Mouse (Mus musculus): ENCODE measurements around the gene Mtnr1b. TPM values are rescaled to one million over a fixed set of nuclear protein-coding genes. Genes with fewer than 3 reads are reported as not detected.

The Mtnr1b gene
- polyA plus RNA-seq, 1 experiment from 2014 or later, result not detected

DNA sequence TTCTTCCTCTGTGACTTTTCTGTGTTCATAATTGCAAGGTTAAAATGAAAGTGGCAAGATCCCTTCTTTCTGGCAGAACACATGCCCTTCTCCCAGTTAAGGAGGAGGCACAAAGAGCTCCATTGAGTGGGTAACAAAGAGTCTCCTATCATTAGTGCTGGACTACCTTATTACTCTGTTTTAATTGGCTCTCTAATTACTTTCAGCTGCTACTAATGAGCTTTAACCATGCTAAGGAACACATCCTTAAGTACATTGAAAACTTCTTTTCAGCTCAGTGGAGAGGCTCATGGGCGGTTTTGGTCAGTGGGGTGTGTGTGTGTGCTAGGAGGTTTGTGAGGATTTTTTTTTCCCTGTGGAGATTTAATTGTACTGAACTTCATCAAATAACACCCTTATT, 99.4 kb downstream of the Mtnr1b start:
- WGBS, result 86% methylated on average over 1 of the region's 1 CpGs
- ATAC-seq (ENCODE audit: insufficient read depth, low FRiP score), result no peak
- no peaks in the 10 kb centered on the region for H3K27me3 ChIP-seq (ENCODE audit: control insufficient read depth, insufficient read depth, low read length)
- H3K36me3 ChIP-seq (ENCODE audit: control insufficient read depth, insufficient read depth, low read length), result no peaks in the 10 kb centered on the region
- H3K9ac ChIP-seq (ENCODE audit: low read length), result no peak overlapping the region
- no peak overlapping the region for H3K4me2 ChIP-seq (ENCODE audit: low read depth, low read length)
- H3K9me3 ChIP-seq (replicated peaks; ENCODE audit: control insufficient read depth, low read length), result no peaks in the 10 kb centered on the region
- no peaks in the 10 kb centered on the region for H3K4me1 ChIP-seq (ENCODE audit: control insufficient read depth, insufficient read depth, low read length)
- no peak overlapping the region for H3K4me3 ChIP-seq (replicated peaks; ENCODE audit: low read length)
- H3K27ac ChIP-seq (ENCODE audit: low read length), result no peak overlapping the region

Other genes starting within 250 kb of the Mtnr1b start
- gene Deup1, start 246.6 kb downstream of the Mtnr1b start, polyA plus RNA-seq (2015; fragmentation: Nextera tagmentation; extraction: Ambion mirVana), result 0.31 and 0.79 TPM in 2 replicates
- 10.6 and 11.8 TPM in 2 replicates for gene Slc36a4, start 164.8 kb downstream of the Mtnr1b start, polyA plus RNA-seq (2015; fragmentation: Nextera tagmentation; extraction: Ambion mirVana)

All from stomach, embryonic 16.5 days (tissue).